Mouse (Mus musculus) myocyte (in vitro differentiated cells): ENCODE data around the gene Slc38a10. TPM values are rescaled to one million over a fixed set of nuclear protein-coding genes. Genes with fewer than 3 reads are reported as not detected.

Experiments
- H3K27me3 ChIP-seq: one replicate; pipeline ENCODE4 v1.6.1; 2011; ENCODE audit not compliant: control insufficient read depth, insufficient read depth, insufficient read length
- H3K36me3 ChIP-seq: one replicate; pipeline ENCODE4 v1.6.1; 2011; ENCODE audit not compliant: control insufficient read depth, insufficient read depth
- H3K4me2 ChIP-seq: one replicate; pipeline ENCODE4 v1.6.1; 2011; ENCODE audit warnings: low read depth, control low read depth
- H3K4me3 ChIP-seq: one replicate; pipeline ENCODE4 v1.5.1; 2011; ENCODE audit warnings: mild to moderate bottlenecking, control low read depth, moderate library complexity
- H3K79me2 ChIP-seq: one replicate; pipeline ENCODE4 v1.6.1; 2011; ENCODE audit not compliant: control insufficient read depth, insufficient read depth
- H3ac ChIP-seq: one replicate; pipeline ENCODE4 v1.6.1; 2011; ENCODE audit not compliant: control insufficient read depth, insufficient read length
- CEBPB ChIP-seq: IDR thresholded peaks from 2 replicates; pipeline ENCODE4 v1.6.1; 2011; ENCODE audit warnings: mild to moderate bottlenecking, moderate library complexity; ENCODE audit not compliant: poor library complexity, insufficient read depth, severe bottlenecking
- E2F4 ChIP-seq: IDR thresholded peaks from one replicate; pipeline ENCODE4 v1.6.1; 2011; ENCODE audit warnings: mild to moderate bottlenecking, control low read depth, moderate library complexity; ENCODE audit not compliant: insufficient read depth
- MAX ChIP-seq: IDR thresholded peaks from one replicate; pipeline ENCODE4 v1.6.1; 2011; ENCODE audit warnings: low read depth, mild to moderate bottlenecking, control low read depth
- MYOD1 ChIP-seq, 3 experiments: IDR thresholded peaks; one replicate each; pipeline ENCODE4 v1.6.1; 2011; ENCODE audit warnings: control low read depth in 2 of 3, low read depth in 2 of 3, mild to moderate bottlenecking in 2 of 3, moderate library complexity in 1 of 3; ENCODE audit not compliant: insufficient read length in 2 of 3, control insufficient read depth in 1 of 3
- MYOG ChIP-seq, 3 experiments: IDR thresholded peaks; one replicate each; pipeline ENCODE4 v1.6.1; 2011; ENCODE audit warnings: control low read depth in 2 of 3, low read depth in 2 of 3, mild to moderate bottlenecking in 2 of 3; ENCODE audit not compliant: insufficient read length in 2 of 3, control insufficient read depth in 1 of 3, insufficient read depth in 1 of 3
- POLR2A ChIP-seq: IDR thresholded peaks from one replicate; pipeline ENCODE4 v1.6.1; 2011; ENCODE audit warnings: low read depth, mild to moderate bottlenecking, control low read depth, moderate library complexity; ENCODE audit not compliant: insufficient read length
- POLR2AphosphoS2 ChIP-seq: IDR thresholded peaks from one replicate; pipeline ENCODE4 v1.6.1; 2011; ENCODE audit warnings: low read depth, control low read depth; ENCODE audit not compliant: insufficient read length
- REST ChIP-seq: IDR thresholded peaks from one replicate; pipeline ENCODE4 v1.6.1; 2011; ENCODE audit warnings: mild to moderate bottlenecking, control low read depth, moderate library complexity; ENCODE audit not compliant: insufficient read depth, insufficient read length
- SRF ChIP-seq: IDR thresholded peaks from one replicate; pipeline ENCODE4 v1.6.1; 2011; ENCODE audit warnings: low read depth; ENCODE audit not compliant: control insufficient read depth, insufficient read length
- TCF12 ChIP-seq: IDR thresholded peaks from one replicate; pipeline ENCODE4 v1.6.1; 2011; ENCODE audit warnings: mild to moderate bottlenecking, control low read depth; ENCODE audit not compliant: poor library complexity, insufficient read depth, severe bottlenecking
- TCF3 ChIP-seq: IDR thresholded peaks from one replicate; pipeline ENCODE4 v1.6.1; 2011; ENCODE audit warnings: low read depth, control low read depth; ENCODE audit not compliant: insufficient read length
- USF1 ChIP-seq: IDR thresholded peaks from one replicate; pipeline ENCODE4 v1.6.1; 2011; ENCODE audit warnings: low read depth, mild to moderate bottlenecking, control low read depth, moderate library complexity
- polyA plus RNA-seq: library from polyadenylated mRNA; unstranded; fragments of >200 nt; fragmentation: generic; extraction: Trizol; gene quantifications from one replicate; pipeline ENCODE4 v1.2.1, GENCODE M21; 2012; ENCODE audit warnings: missing spikeins

Slc38a10 gene
- polyA plus RNA-seq, 1 experiment: 97.9 TPM

GRCm38 (mm10) chr11:120167921-120168356 is 16.8 kb upstream of the Slc38a10 start:
- no peak for TF ChIP-seq TCF12
- no peak for TF ChIP-seq CEBPB
- TF ChIP-seq USF1: no peak
- TF ChIP-seq REST: no peak
- no peak overlapping the region for H3ac ChIP-seq
- no peak overlapping the region for H3K4me3 ChIP-seq
- no peak overlapping the region for H3K4me2 ChIP-seq
- no peaks in the 10 kb centered on the region for H3K79me2 ChIP-seq
- no peaks in the 10 kb centered on the region for H3K36me3 ChIP-seq
- H3K27me3 ChIP-seq: no peaks in the 10 kb centered on the region

DNA sequence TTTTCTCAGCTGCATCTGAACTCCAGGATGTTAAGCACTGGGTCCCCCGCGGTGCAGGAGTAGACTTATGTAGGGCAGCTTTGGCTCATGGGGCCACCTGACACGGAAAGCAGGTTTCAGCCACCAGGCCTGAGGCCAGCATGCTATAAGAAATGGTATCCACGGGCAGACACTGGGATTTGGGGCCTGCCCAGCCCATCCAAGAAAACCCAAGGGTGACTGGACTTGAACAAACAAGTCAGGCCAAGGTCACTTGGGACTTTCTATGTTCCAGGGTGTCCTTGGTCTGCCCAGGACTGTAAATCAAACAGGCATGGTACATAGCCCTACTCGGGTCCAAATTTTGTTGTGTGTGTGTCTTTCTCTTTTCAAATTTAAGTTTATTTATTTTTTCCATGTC is 15.9 kb upstream of the Slc38a10 start:
- Histone ChIP-seq H3ac (no peak overlapping the region), H3K4me2 (no peak overlapping the region), H3K4me3 (no peak overlapping the region)

GRCm38 (mm10) chr11:120164471-120165261 is 13.5 kb upstream of the Slc38a10 start:
- TF ChIP-seq MYOG (IDR thresholded peaks at IDR 0.05; ENCODE audit: control insufficient read depth in 1 of 3, insufficient read depth in 1 of 3, insufficient read length in 2 of 3, low read depth in 2 of 3) (no peak), REST (no peak), MAX (no peak)
- H3K36me3 ChIP-seq: no peaks in the 10 kb centered on the region
- no peak overlapping the region for H3K4me3 ChIP-seq
- H3ac ChIP-seq: no peak overlapping the region
- H3K79me2 ChIP-seq: no peaks in the 10 kb centered on the region
- H3K4me2 ChIP-seq: no peak overlapping the region
- H3K27me3 ChIP-seq: no peaks in the 10 kb centered on the region

More for the DNA sequence above, 15.9 kb upstream of the Slc38a10 start:
- Histone ChIP-seq H3K36me3 (no peaks in the 10 kb centered on the region), H3K79me2 (no peaks in the 10 kb centered on the region), H3K27me3 (no peaks in the 10 kb centered on the region)
- TF ChIP-seq CEBPB (no peak), MYOD1 (IDR thresholded peaks at IDR 0.05; ENCODE audit: control insufficient read depth in 1 of 3, insufficient read length in 2 of 3, low read depth in 2 of 3) (no peak), POLR2AphosphoS2 (no peak), REST (no peak), SRF (no peak), USF1 (no peak), TCF3 (no peak), E2F4 (no peak), POLR2A (no peak), MYOG (IDR thresholded peaks at IDR 0.05; ENCODE audit: control insufficient read depth in 1 of 3, insufficient read depth in 1 of 3, insufficient read length in 2 of 3, low read depth in 2 of 3) (no peak), TCF12 (no peak), MAX (no peak)

- Histone ChIP-seq H3K4me3 (no peak overlapping the region), H3K79me2 (no peaks in the 10 kb centered on the region), H3K27me3 (no peaks in the 10 kb centered on the region), H3K4me2 (no peak overlapping the region), H3ac (no peak overlapping the region), H3K36me3 (no peaks in the 10 kb centered on the region)
- no peak for TF ChIP-seq MYOG (IDR thresholded peaks at IDR 0.05; ENCODE audit: control insufficient read depth in 1 of 3, insufficient read depth in 1 of 3, insufficient read length in 2 of 3, low read depth in 2 of 3)
Measured at GRCm38 (mm10) chr11:120164028-120164427, 12.9 kb upstream of the Slc38a10 start.

DNA sequence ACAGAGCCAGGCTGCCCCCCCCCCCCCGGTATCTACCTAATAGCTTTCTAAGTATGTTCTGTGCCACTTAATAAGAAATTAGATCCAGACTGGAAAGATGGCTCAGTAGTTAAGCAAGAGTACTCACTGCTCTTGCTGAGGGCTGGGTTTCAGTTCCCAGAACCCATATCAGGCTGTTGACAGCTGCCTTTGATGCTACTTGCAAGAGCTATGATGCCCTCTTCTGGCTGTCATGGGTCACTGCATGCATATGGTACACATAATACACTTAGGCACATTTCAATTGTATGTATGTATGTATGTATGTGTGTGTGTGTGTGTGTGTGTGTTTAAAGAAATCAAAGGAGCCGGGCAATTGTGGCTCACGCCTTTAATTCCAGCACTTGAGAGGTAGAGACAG is 12.1 kb upstream of the Slc38a10 start:
- H3K79me2 ChIP-seq: no peaks in the 10 kb centered on the region
- H3K36me3 ChIP-seq: no peaks in the 10 kb centered on the region
- H3K4me3 ChIP-seq: no peak overlapping the region
- no peak overlapping the region for H3K4me2 ChIP-seq
- TF ChIP-seq MYOG (IDR thresholded peaks at IDR 0.05; ENCODE audit: control insufficient read depth in 1 of 3, insufficient read depth in 1 of 3, insufficient read length in 2 of 3, low read depth in 2 of 3): no peak
- TF ChIP-seq REST: no peak
- TF ChIP-seq MAX: no peak
- no peak for TF ChIP-seq CEBPB
- no peaks in the 10 kb centered on the region for H3K27me3 ChIP-seq
- H3ac ChIP-seq: no peak overlapping the region

DNA sequence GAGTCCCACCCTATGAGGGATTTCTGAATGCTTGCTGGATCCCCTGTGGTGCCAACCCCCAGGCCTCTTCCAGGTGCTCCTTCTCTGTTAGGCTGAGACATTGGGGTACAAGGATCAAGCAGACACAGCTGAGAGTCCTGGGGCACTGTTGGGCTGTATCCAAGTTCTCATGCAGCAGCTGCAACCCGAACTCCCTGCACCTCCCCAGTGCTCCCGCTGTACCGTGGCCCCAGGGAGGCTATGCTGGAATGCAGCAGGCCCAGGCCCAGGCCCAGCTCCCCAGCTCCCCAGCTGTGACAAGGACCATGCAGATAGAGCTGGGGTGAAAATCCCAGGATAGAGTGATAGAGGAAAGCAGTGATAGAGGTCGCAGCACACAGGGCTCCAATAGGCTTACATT is 10.1 kb upstream of the Slc38a10 start:
- TF ChIP-seq SRF (no peak), MAX (no peak), MYOG (IDR thresholded peaks at IDR 0.05; ENCODE audit: control insufficient read depth in 1 of 3, insufficient read depth in 1 of 3, insufficient read length in 2 of 3, low read depth in 2 of 3) (peak in 2 of 3 experiments; percentile 51 to 69), TCF12 (no peak), POLR2A (no peak), E2F4 (no peak), TCF3 (no peak), MYOD1 (IDR thresholded peaks at IDR 0.05; ENCODE audit: control insufficient read depth in 1 of 3, insufficient read length in 2 of 3, low read depth in 2 of 3) (peak in 1 of 3 experiments; percentile 56), CEBPB (no peak), POLR2AphosphoS2 (no peak), USF1 (no peak), REST (no peak)
- no peak overlapping the region for H3ac ChIP-seq
- no peak overlapping the region for H3K4me2 ChIP-seq
- no peaks in the 10 kb centered on the region for H3K79me2 ChIP-seq
- H3K36me3 ChIP-seq: no peaks in the 10 kb centered on the region
- no peak overlapping the region for H3K4me3 ChIP-seq
- no peaks in the 10 kb centered on the region for H3K27me3 ChIP-seq
